Mouse (Mus musculus) G1E (cell line): Measurements from ENCODE around the gene Olfr557. TPM values are rescaled to one million over a fixed set of nuclear protein-coding genes. Genes with fewer than 3 reads are reported as not detected.

Experiments
- ATAC-seq: 2 replicates; pipeline ENCODE4 v1.8.0; 2016; ENCODE audit warnings: mild to moderate bottlenecking; ENCODE audit not compliant: insufficient number of reproducible peaks, poor library complexity, low FRiP score, severe bottlenecking; ENCODE audit errors: extremely low read depth
- DNase-seq: peaks from one replicate; pipeline ENCODE4 v3.0.0; 2012; ENCODE audit warnings: low spot score
- H3K27me3 ChIP-seq: 2 replicates; pipeline ENCODE4 v1.6.1; 2012; ENCODE audit warnings: mild to moderate bottlenecking, low read length, inconsistent platforms; ENCODE audit not compliant: insufficient read depth
- H3K36me3 ChIP-seq: replicated peaks from 2 replicates; pipeline ENCODE3; 2012; ENCODE audit warnings: mild to moderate bottlenecking, inconsistent platforms
- H3K4me1 ChIP-seq: 2 replicates; pipeline ENCODE4 v1.6.1; 2012; ENCODE audit warnings: low read depth, low read length, inconsistent platforms, mixed read lengths; ENCODE audit not compliant: insufficient read depth
- H3K4me3 ChIP-seq: 2 replicates; pipeline ENCODE4 v1.5.1; 2012; ENCODE audit warnings: low read depth, mild to moderate bottlenecking, inconsistent platforms, low read length, moderate library complexity, mixed read lengths
- H3K9me3 ChIP-seq: replicated peaks from 2 replicates; pipeline ENCODE4 v1.6.1; 2012; ENCODE audit warnings: inconsistent platforms
- CTCF ChIP-seq: IDR thresholded peaks from 2 replicates; pipeline ENCODE4 v1.5.1; 2012; ENCODE audit warnings: low read depth, low read length, inconsistent platforms, mixed read lengths
- GATA1 ChIP-seq: IDR thresholded peaks from 2 replicates; pipeline ENCODE4 v1.6.1; 2012; ENCODE audit warnings: borderline replicate concordance, low read length, inconsistent platforms, mixed read lengths
- GATA2 ChIP-seq: IDR thresholded peaks from 2 replicates; pipeline ENCODE4 v1.6.1; 2012; ENCODE audit warnings: low read depth, low read length, inconsistent platforms, borderline replicate concordance
- POLR2AphosphoS5 ChIP-seq: IDR thresholded peaks from 2 replicates; pipeline ENCODE4 v1.6.1; 2012; ENCODE audit warnings: low read depth, low read length, inconsistent platforms; ENCODE audit not compliant: insufficient replicate concordance
- TAL1 ChIP-seq: conservative IDR thresholded peaks from 2 replicates; pipeline ENCODE4 v1.6.1; 2012; ENCODE audit warnings: low read depth, low read length, inconsistent platforms, mixed read lengths
- polyA plus RNA-seq: library from polyadenylated mRNA; stranded (reverse); fragments of >175 nt; gene quantifications from 2 replicates; pipeline ENCODE4 v1.2.3, GENCODE M21; 2012
- total RNA-seq, 2 experiments: library from RNA; stranded (forward) in 1 of 2; stranded (reverse) in 1 of 2; fragments of 200-1000 nt in 1 of 2; fragments of >200 nt in 1 of 2; fragmentation: Nextera tagmentation in 1 of 2; gene quantifications; 2 replicates each; pipeline ENCODE4 v1.2.3; 2014 to 2017

The Olfr557 gene
- total RNA-seq (2014; fragmentation: Nextera tagmentation) = not detected in 2 replicates
- 0.06 TPM in 1 of 2 replicates, not detected in the other for total RNA-seq (2017)
- not detected in 2 replicates for polyA plus RNA-seq

DNA sequence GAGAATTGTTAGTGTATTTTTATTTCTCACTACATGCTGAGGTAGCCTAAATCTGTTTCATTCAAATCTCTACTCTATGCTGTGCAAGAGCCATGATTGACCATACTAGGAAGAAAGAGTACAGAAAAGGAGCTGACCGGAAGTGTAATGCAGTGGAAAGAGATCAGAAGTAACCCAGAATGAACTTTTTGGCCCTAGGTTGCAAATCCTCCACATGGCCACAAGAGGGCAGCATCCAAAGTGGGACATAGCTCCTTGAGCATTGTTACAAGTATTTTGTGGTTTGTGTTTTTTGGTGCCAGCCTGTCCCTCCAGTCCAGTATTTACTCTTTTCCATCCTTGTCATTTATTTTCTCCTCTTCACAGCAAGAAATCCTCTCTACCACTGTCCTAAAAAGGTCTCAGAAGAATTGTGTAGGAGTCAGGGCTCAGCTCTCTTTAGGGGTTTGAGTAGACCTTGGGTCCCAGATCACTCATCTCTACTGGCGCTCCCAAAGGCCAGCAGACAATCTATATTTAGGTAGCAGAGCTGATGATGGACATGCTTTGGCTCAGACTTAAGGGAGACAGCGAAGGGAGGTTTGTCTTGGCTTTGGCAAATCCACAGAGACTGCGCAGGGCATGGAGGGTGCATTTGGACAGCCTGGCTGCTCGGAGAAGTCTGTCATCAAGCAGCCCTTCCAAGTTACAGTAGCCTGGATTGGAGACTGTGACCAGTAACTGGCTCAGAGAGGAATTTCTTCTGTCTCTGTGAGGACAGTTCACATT lies at the start of gene Olfr557:
Gene Olfr557, plus strand, starts transcription at position 553 of the 768 bp plus-strand sequence.
- H3K27me3 ChIP-seq = peaks cover 10% of the 10 kb centered on the region
- no peak for TF ChIP-seq GATA2
- peak; percentile 89 for TF ChIP-seq CTCF
- no peaks in the 10 kb centered on the region for H3K36me3 ChIP-seq
- H3K9me3 ChIP-seq = no peaks in the 10 kb centered on the region
- ATAC-seq (no peak), DNase-seq (no peak)
- no peak within 1 kb of the TSS for H3K4me3 ChIP-seq
- H3K4me1 ChIP-seq = no peaks in the 10 kb centered on the region

DNA sequence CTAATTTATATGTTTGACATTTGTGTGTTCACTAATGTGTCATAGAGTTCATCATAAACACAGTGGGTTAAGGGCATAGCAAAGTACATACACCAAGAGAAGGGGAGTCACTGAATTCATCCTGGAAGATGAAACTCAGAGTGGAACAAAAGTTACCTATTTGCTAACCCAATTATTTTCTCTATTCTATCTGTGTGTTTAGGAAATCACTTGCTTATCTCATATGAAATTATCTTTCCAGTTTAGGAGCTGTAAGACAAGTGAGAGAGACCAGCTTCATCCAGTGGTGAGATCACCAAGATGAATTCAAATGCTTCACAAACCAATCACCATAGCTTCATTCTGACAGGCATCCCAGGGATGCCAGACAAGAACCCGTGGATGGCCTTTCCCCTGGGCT lies 37.2 kb upstream of the Olfr557 start, which contains the start of gene Olfr555:
Gene Olfr555, plus strand, starts transcription at position 301 of the 400 bp plus-strand sequence.
- H3K36me3 ChIP-seq = no peaks in the 10 kb centered on the region
- H3K4me3 ChIP-seq = no peak within 1 kb of the TSS
- DNase-seq (no peak), ATAC-seq (no peak)
- no peak for TF ChIP-seq CTCF
- no peak for TF ChIP-seq TAL1
- no peak for TF ChIP-seq GATA1
- no peak for TF ChIP-seq GATA2
- no peak for TF ChIP-seq POLR2AphosphoS5
- no peaks in the 10 kb centered on the region for H3K27me3 ChIP-seq
- no peaks in the 10 kb centered on the region for H3K9me3 ChIP-seq
- no peaks in the 10 kb centered on the region for H3K4me1 ChIP-seq

DNA sequence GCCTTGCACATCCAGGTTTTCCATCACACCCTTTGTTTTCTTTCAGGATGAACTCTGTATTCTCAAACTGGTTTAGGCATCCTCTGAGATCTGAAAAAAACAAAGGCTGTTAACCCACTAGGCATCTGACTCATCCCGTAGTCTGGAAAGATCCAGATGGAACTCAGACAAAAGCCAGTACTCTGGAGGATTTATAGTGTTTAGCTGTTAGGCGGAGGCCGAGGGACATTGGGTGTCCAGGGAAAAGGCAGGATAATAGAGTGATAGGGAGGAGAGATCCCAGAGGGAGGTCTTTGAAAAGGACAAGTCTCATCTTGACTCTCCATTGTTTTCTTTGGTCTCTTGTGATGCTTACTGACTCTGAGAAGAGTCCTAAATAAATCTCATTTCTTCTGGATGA lies 31.1 kb upstream of the Olfr557 start, which contains the start of gene Olfr556:
Gene Olfr556, plus strand, starts transcription at position 301 of the 400 bp plus-strand sequence.
- TF ChIP-seq POLR2AphosphoS5 = no peak
- TF ChIP-seq TAL1 = no peak
- TF ChIP-seq GATA2 = no peak
- TF ChIP-seq GATA1 = no peak
- TF ChIP-seq CTCF = no peak
- no peak within 1 kb of the TSS for H3K4me3 ChIP-seq
- peaks cover 6% of the 10 kb centered on the region; the same call in 1 of the 2 replicates for H3K27me3 ChIP-seq
- DNase-seq (no peak), ATAC-seq (no peak)
- H3K4me1 ChIP-seq = no peaks in the 10 kb centered on the region
- no peaks in the 10 kb centered on the region for H3K9me3 ChIP-seq
- no peaks in the 10 kb centered on the region for H3K36me3 ChIP-seq

DNA sequence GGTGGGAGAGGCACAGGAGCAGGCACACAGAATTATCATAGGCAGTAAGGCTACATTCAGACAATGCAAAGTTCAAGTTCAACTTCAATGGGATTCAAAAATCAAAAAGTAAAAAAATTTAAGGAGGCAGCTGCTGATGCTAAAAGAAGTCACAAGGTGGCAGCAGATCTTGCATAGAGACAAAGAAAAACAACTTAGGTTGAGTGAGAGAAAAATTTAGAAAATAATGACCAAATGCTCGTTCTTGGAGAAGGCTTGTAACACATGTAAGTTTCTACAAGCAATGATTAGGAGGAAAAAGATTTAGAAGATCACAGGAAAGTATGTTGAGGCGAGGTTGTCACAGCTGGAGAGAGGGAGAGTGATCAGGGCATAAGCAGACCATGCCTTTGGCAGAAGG lies 30.3 kb upstream of the Olfr557 start:
- Histone ChIP-seq H3K9me3 (no peaks in the 10 kb centered on the region), H3K36me3 (no peaks in the 10 kb centered on the region), H3K4me3 (no peak overlapping the region), H3K4me1 (no peaks in the 10 kb centered on the region), H3K27me3 (peaks cover 6% of the 10 kb centered on the region; the same call in 1 of the 2 replicates)
- TF ChIP-seq POLR2AphosphoS5 (no peak), TAL1 (no peak), CTCF (no peak)
- ATAC-seq (no peak), DNase-seq (no peak)

DNA sequence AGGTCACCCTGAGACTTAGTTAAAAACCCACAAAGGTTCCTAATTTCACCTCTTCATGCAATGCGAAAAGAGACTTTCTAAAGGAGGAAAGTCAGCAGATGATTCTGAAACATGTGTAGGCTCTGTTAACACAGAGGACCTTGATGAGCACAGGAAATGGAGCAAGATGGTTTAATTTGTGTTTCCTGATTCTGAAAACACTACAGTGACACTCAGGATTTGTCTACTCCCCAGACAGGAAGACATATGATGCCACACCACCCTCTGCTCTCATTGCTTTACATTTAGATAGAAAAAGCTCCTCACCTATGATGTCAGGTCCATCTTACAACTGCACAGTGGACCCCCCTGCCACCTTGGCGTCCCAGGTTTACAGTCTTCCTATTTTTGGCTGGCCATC lies 19.5 kb upstream of the Olfr557 start:
- Histone ChIP-seq H3K36me3 (peaks cover 23% of the 10 kb centered on the region), H3K4me3 (no peak overlapping the region), H3K9me3 (no peaks in the 10 kb centered on the region), H3K27me3 (no peaks in the 10 kb centered on the region), H3K4me1 (no peaks in the 10 kb centered on the region)
- DNase-seq = no peak
- no peak for TF ChIP-seq TAL1
- no peak for TF ChIP-seq GATA2
- no peak for TF ChIP-seq POLR2AphosphoS5
- no peak for TF ChIP-seq GATA1
- TF ChIP-seq CTCF = no peak
- ATAC-seq = no peak

DNA sequence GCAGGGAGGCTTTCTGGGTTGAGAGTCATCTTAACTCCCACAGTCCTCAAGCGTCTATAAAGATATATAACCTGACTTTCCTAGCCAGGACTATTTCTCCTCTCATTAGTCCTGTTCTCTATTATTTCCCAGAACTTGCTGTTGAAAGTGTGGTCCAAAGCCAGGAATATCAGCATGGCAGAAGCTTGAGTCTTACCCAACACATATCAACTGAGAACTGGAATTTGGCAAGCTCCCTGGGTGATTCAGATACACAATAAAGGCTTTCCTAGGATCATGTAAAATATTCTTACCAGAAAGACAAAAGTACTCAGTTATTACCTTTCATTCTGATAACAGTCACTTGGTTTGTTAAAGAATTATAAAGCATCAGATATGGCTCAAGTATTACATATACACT lies 13.8 kb upstream of the Olfr557 start:
- Histone ChIP-seq H3K27me3 (no peaks in the 10 kb centered on the region), H3K4me1 (peaks cover 4% of the 10 kb centered on the region), H3K9me3 (no peaks in the 10 kb centered on the region), H3K36me3 (peaks cover 38% of the 10 kb centered on the region), H3K4me3 (no peak overlapping the region)
- DNase-seq = no peak
- ATAC-seq = no peak
- TF ChIP-seq TAL1 (no peak), GATA2 (no peak), POLR2AphosphoS5 (no peak), CTCF (no peak), GATA1 (no peak)

DNA sequence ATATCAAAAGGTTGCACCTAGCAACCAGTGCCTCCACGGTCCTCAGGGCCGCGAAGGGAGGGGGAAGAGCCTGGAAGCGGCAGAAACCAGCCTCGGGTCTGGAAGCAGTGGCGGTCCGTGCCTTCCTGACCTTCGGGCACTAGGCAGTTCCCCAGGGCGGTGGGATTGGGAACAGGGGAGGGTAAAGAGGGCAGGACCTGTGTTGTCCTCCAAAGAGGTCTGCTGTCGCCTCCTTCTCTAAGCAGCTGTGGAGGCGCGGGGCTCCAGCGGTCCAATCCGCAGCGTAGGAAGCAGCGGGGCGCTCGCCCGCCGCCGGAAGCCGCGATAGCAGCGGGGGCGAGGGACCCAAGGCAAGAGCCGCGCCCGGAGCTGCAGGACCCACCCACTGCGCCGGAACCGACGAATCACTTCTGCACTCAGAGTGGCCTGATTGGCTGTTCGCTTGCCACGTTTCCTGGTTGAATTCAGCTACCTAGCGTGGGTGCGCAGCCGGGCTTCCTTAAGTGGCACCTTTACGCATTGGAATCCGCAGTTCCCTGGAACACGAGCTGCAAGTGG lies 8.7 kb upstream of the Olfr557 start, which contains the start of gene Trim68:
Gene Trim68, minus strand, starts transcription at position 384 of the 558 bp plus-strand sequence.
- H3K36me3 ChIP-seq = peaks cover 9% of the 10 kb centered on the region
- peaks cover 4% of the 10 kb centered on the region for H3K4me1 ChIP-seq
- ATAC-seq (peak; percentile 99), DNase-seq (peak; percentile 87)
- H3K27me3 ChIP-seq = no peaks in the 10 kb centered on the region
- TF ChIP-seq CTCF (no peak), GATA1 (no peak), POLR2AphosphoS5 (no peak), GATA2 (no peak), TAL1 (no peak)
- peak within 1 kb of the TSS; percentile 71 for H3K4me3 ChIP-seq
- H3K9me3 ChIP-seq = no peaks in the 10 kb centered on the region
